Mouse (Mus musculus) stomach, embryonic 16.5 days (tissue): Measurements from ENCODE around the gene Plxnd1. TPM values are rescaled to one million over a fixed set of nuclear protein-coding genes. Genes with fewer than 3 reads are reported as not detected.

Experiments
- ATAC-seq: fragments of 200-750 bp; cut with Nextera tagmentation; 2 replicates; pipeline ENCODE4 v1.8.0; 2017; ENCODE audit warnings: moderate number of reproducible peaks, moderate TSS enrichment; ENCODE audit not compliant: insufficient read depth, low FRiP score
- H3K27ac ChIP-seq: fragments of 300-500 bp; sonication (generic); 2 replicates; pipeline ENCODE4 v1.5.1; 2014; ENCODE audit warnings: low read length
- H3K27me3 ChIP-seq: fragments of 300-500 bp; sonication (generic); 2 replicates; pipeline ENCODE4 v1.6.1; 2014; ENCODE audit warnings: low read length, control low read depth, mixed read lengths; ENCODE audit not compliant: control insufficient read depth, insufficient read depth
- H3K36me3 ChIP-seq: fragments of 300-500 bp; sonication (generic); 2 replicates; pipeline ENCODE4 v1.6.1; 2014; ENCODE audit warnings: low read length; ENCODE audit not compliant: control insufficient read depth, insufficient read depth
- H3K4me1 ChIP-seq: fragments of 300-500 bp; sonication (generic); 2 replicates; pipeline ENCODE4 v1.6.1; 2014; ENCODE audit warnings: low read length, control low read depth, mixed read lengths; ENCODE audit not compliant: control insufficient read depth, insufficient read depth
- H3K4me2 ChIP-seq: fragments of 300-500 bp; sonication (generic); 2 replicates; pipeline ENCODE4 v1.6.1; 2014; ENCODE audit warnings: low read depth, low read length, mixed read lengths
- H3K4me3 ChIP-seq: fragments of 300-500 bp; sonication (generic); replicated peaks from 2 replicates; pipeline ENCODE4 v1.5.1; 2014; ENCODE audit warnings: mild to moderate bottlenecking, low read length
- H3K9ac ChIP-seq: fragments of 300-500 bp; sonication (generic); 2 replicates; pipeline ENCODE4 v1.6.1; 2014; ENCODE audit warnings: low read length
- H3K9me3 ChIP-seq: fragments of 300-500 bp; sonication (generic); replicated peaks from 2 replicates; pipeline ENCODE4 v1.6.1; 2016; ENCODE audit warnings: low read length, control low read depth; ENCODE audit not compliant: control insufficient read depth
- WGBS: fragments of 180-500 bp; shearing (Covaris S2); extraction: QIAGEN DNeasy Blood & Tissue Kit; methylation state at CpG from one replicate; pipeline ENCODE4 v1.1.7; 2014; 5-methylcytosine and 5-hydroxymethylcytosine counted together
- polyA plus RNA-seq: library from polyadenylated mRNA; unstranded; fragments of >200 nt; fragmentation: Nextera tagmentation; extraction: Ambion mirVana; gene quantifications from 2 replicates; pipeline ENCODE4 v1.2.1, GENCODE M21; 2015

Gene Plxnd1
- polyA plus RNA-seq, 1 experiment from 2014 or later, result 27.7 TPM

- H3K4me2 ChIP-seq, result no peak overlapping the region
- H3K9me3 ChIP-seq, result no peaks in the 10 kb centered on the region
- H3K9ac ChIP-seq, result peak overlapping the region; percentile 52
- no peak overlapping the region for H3K4me3 ChIP-seq
- H3K4me1 ChIP-seq, result peaks cover 16% of the 10 kb centered on the region
- H3K27me3 ChIP-seq, result no peaks in the 10 kb centered on the region; the same call in 1 of the 2 replicates
- peak overlapping the region; percentile 72 for H3K27ac ChIP-seq
- no peaks in the 10 kb centered on the region for H3K36me3 ChIP-seq
- 36% methylated on average over 7 of the region's 7 CpGs for WGBS
- no peak for ATAC-seq
Measured at GRCm38 (mm10) chr6:116004069-116004468, 9.3 kb upstream of the Plxnd1 start.

DNA sequence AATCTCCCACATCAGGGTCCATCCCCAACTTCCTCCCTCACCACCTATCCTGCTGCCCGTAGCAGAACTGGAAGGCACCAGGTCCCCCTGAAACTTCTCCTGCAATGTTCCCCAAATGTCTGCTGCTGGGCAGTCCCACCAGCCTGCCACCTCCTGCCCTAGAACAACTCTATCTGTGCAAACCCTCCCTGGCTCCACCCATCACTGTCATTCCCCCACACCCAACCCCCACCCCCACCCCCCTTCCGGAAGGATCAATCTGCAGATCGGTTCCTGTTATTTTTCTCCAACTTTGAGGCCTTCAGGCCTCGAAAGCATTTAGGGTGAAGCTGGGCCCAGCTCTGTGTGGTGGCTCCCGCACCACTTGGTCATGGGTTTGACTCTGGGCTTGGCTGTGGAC, 8.7 kb upstream of the Plxnd1 start:
- H3K4me3 ChIP-seq, result no peak overlapping the region
- H3K9me3 ChIP-seq, result no peaks in the 10 kb centered on the region
- H3K27me3 ChIP-seq, result no peaks in the 10 kb centered on the region; the same call in 1 of the 2 replicates
- no peak for ATAC-seq
- WGBS, result 61% methylated on average over 5 of the region's 5 CpGs
- H3K27ac ChIP-seq, result peak overlapping the region; percentile 72
- no peaks in the 10 kb centered on the region for H3K36me3 ChIP-seq
- peaks cover 16% of the 10 kb centered on the region for H3K4me1 ChIP-seq
- no peak overlapping the region for H3K4me2 ChIP-seq
- peak overlapping the region; percentile 52 for H3K9ac ChIP-seq

DNA sequence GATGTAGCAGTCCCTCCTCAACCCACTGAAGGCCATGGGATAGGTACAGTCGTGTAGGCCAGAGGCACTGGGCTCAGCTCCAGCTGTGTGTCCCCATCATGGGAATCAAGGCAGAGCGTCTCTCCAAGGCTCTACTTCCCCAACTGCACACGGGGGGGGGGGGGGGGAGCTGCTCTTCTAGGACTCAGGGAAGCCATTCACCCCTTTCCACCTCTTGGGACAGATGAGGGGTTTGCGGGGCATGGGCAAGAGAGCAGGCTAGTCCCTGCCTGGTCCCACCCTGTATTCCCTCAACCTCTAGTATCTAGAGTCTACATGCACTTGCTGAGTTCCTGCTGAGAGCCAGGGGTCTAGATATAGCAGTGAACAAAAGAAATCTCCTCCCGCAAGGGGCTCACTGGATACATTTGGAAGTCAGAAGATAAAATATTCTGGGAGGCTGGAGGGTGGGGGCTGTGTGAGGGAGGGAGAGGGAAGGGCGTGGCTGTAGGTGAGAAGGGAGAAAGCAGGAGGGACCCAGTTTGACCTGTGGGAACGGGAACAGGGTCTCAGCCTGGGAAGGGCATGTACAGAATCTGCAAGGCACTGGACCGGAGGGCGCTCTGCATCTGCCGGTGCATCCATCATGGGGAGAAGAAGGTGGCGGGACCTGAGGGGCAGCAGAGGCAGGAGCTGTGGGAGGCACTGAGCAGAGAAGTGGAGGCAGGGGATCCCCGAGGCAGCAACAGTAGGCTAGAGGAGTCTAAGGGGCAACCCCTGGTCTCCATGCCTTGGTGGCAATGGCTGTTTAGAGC, 7.7 kb upstream of the Plxnd1 start:
- no peak overlapping the region for H3K27ac ChIP-seq
- H3K27me3 ChIP-seq, result no peaks in the 10 kb centered on the region; the same call in 1 of the 2 replicates
- no peaks in the 10 kb centered on the region for H3K36me3 ChIP-seq
- peaks cover 24% of the 10 kb centered on the region for H3K4me1 ChIP-seq
- no peak for ATAC-seq
- no peak overlapping the region for H3K4me2 ChIP-seq
- H3K4me3 ChIP-seq, result no peak overlapping the region
- H3K9me3 ChIP-seq, result no peaks in the 10 kb centered on the region
- 61% methylated on average over 12 of the region's 12 CpGs for WGBS
- H3K9ac ChIP-seq, result no peak overlapping the region

GRCm38 (mm10) chr6:116000851-116001250, 6.0 kb upstream of the Plxnd1 start:
- 83% methylated on average over 5 of the region's 5 CpGs for WGBS
- no peak overlapping the region for H3K9ac ChIP-seq
- peaks cover 30% of the 10 kb centered on the region for H3K4me1 ChIP-seq

GRCm38 (mm10) chr6:115999227-115999626, 4.4 kb upstream of the Plxnd1 start:
- WGBS, result 81% methylated on average over 2 of the region's 2 CpGs
- Histone ChIP-seq H3K9me3 (no peaks in the 10 kb centered on the region), H3K27me3 (no peaks in the 10 kb centered on the region; the same call in 1 of the 2 replicates)

More at GRCm38 (mm10) chr6:116000851-116001250, 6.0 kb upstream of the Plxnd1 start:
- no peak overlapping the region for H3K27ac ChIP-seq
- H3K4me2 ChIP-seq, result no peak overlapping the region
- no peaks in the 10 kb centered on the region for H3K36me3 ChIP-seq
- no peak for ATAC-seq
- no peak overlapping the region for H3K4me3 ChIP-seq
- no peaks in the 10 kb centered on the region; the same call in 1 of the 2 replicates for H3K27me3 ChIP-seq
- no peaks in the 10 kb centered on the region for H3K9me3 ChIP-seq

GRCm38 (mm10) chr6:115998758-115999157, 4.0 kb upstream of the Plxnd1 start:
- Histone ChIP-seq H3K9me3 (no peaks in the 10 kb centered on the region), H3K36me3 (no peaks in the 10 kb centered on the region), H3K27ac (peak overlapping the region; percentile 2; the same call in 1 of the 2 replicates), H3K4me3 (no peak overlapping the region), H3K27me3 (no peaks in the 10 kb centered on the region; the same call in 1 of the 2 replicates), H3K4me2 (no peak overlapping the region), H3K9ac (no peak overlapping the region), H3K4me1 (peaks cover 33% of the 10 kb centered on the region)
- 79% methylated on average over 7 of the region's 7 CpGs for WGBS
- no peak for ATAC-seq

More at GRCm38 (mm10) chr6:115999227-115999626, 4.4 kb upstream of the Plxnd1 start:
- H3K4me3 ChIP-seq, result no peak overlapping the region
- no peak overlapping the region for H3K4me2 ChIP-seq
- no peak overlapping the region for H3K9ac ChIP-seq
- no peaks in the 10 kb centered on the region for H3K36me3 ChIP-seq
- H3K4me1 ChIP-seq, result peaks cover 33% of the 10 kb centered on the region
- no peak overlapping the region for H3K27ac ChIP-seq
- ATAC-seq, result no peak

- H3K9me3 ChIP-seq, result no peaks in the 10 kb centered on the region
- H3K9ac ChIP-seq, result no peak overlapping the region
- peak overlapping the region; percentile 88 for H3K27ac ChIP-seq
- no peaks in the 10 kb centered on the region for H3K36me3 ChIP-seq
- peaks cover 8% of the 10 kb centered on the region for H3K27me3 ChIP-seq
- no peak for ATAC-seq
- WGBS, result 21% methylated on average over 3 of the region's 3 CpGs
- H3K4me1 ChIP-seq, result peaks cover 41% of the 10 kb centered on the region
- no peak overlapping the region for H3K4me3 ChIP-seq
- H3K4me2 ChIP-seq, result no peak overlapping the region
Measured at GRCm38 (mm10) chr6:115997726-115998311, 3.0 kb upstream of the Plxnd1 start.

- ATAC-seq, result 0 out of 2 replicates have a peak, but pooled peaks have one; percentile 1
- peaks cover 8% of the 10 kb centered on the region for H3K27me3 ChIP-seq
- H3K4me1 ChIP-seq, result peaks cover 46% of the 10 kb centered on the region
- H3K36me3 ChIP-seq, result no peaks in the 10 kb centered on the region
- H3K4me2 ChIP-seq, result peak overlapping the region; percentile 84; the same call in 1 of the 2 replicates
- H3K27ac ChIP-seq, result peak overlapping the region; percentile 88
- no peak overlapping the region for H3K4me3 ChIP-seq
- H3K9ac ChIP-seq, result 0 out of 2 replicates have a peak overlapping the region, but pooled peaks have one; percentile 5
- H3K9me3 ChIP-seq, result no peaks in the 10 kb centered on the region
- WGBS, result 37% methylated on average over 6 of the region's 6 CpGs
Measured at GRCm38 (mm10) chr6:115996171-115996851, 1.5 kb upstream of the Plxnd1 start.
